Mouse (Mus musculus) C3H10T1/2 (cell line): ENCODE results near the gene Gm8113. TPM values are rescaled to one million over a fixed set of nuclear protein-coding genes. Genes with fewer than 3 reads are reported as not detected.

ENCODE experiments used
- polyA plus RNA-seq, 2 experiments: library from polyadenylated mRNA; unstranded; fragments of >200 nt; fragmentation: generic; extraction: Trizol; gene quantifications; one replicate each; pipeline ENCODE4 v1.2.1; 2012; ENCODE audit warnings: missing spikeins in 2 of 2

The Gm8113 gene
- polyA plus RNA-seq = under 1 TPM; 0.05 to 0.46 TPM

DNA sequence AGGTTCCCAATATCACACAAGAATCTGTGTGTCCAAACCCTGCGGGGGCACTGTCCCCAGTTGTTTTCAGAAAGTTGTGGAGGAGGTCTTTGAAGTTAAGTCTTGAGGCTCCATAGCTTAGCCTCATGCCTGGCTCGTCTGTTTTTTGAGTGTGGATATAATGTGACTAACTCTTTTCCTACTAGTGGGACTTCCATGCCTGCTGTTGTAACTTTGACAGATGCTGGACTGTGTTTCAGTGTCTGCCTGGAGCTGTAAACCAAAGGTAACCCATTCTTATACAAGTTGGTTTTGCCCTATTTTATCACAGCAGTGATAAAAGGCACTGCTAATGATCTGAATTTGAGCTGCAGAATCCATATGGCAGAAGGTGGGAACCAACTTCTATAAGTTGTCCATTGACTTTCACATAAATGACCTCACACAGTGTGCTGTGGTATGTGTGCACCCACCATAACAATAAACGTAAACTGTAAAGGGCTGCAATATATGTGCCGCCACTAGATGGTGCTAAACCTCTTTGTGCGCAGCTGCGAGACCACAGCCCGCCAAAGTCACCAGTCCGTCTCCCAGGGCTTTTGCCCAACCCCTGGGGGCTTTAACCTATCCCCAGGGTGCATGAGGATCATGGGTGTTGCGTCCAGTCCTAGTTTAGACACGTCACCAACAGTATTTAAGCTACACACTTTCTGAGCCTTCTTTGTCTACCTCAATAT is at the start of gene Gm8113:
Gm8113 (plus strand) TSS at position 703 of the 716 bp plus-strand sequence.

DNA sequence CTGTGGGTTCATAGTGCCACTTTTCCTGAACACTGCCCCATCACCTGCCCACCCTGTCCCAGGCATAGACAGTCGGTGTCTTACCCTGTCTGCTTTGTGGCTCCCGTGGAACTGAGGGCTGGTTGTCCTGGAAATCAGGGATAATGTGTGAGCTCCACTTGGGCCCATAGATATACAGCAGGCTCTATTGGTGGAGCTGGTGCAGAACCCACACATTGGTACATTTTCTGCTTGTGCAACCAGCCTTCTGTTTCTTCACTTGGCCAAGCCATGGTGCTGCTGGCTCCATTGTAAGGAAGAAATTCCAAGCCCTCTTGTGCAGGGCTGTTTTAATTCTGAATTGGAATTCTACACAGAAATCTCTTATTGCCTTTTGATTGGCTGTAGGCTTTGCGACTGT is 49.8 kb upstream of the Gm8113 start, which contains the start of gene Ear1:
Ear1 (minus strand) TSS at position 101 of the 400 bp plus-strand sequence.

DNA sequence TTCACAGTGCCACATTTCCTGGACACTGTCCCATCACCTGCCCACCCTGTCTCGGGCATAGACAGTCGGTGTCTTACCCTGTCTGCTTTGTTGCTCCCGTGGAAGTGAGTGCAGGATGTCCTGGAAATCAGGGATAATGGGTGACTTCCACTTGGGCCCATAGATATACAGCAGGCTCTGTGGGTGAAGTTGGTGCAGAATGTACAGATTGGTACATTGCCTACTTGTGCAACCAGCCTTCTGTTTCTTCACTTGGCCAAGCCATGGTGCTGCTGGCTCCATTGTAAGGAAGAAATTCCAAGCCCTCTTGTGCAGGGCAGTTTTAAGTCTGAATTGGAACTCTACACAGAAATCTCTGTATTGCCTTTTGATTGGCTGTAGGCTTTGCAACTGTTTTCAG is 1.7 kb upstream of the Gm8113 start, which contains the start of gene Ear10:
Ear10 (minus strand) TSS at position 101 of the 400 bp plus-strand sequence.

DNA sequence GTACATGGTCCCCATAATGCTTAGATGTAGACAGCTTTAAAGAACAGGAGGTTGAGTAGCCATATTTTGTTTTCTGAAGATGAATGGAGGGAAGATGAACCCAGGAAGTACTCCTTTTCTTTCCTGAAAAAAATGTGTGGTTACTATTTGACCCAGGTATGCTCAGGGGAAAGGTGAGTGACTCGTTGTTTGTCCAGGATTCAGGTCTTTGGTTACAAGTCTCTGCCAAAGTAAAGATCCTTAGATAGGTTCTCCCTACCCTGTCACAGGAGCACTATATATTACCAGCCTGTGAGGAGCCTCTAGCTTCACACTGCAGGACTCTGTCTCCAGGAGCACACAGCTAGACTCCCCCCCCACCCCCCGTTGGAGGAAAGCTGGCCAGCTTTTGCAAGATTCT is 31.6 kb downstream of the Gm8113 start, which contains the start of gene Ang5:
Ang5 (plus strand) TSS at position 301 of the 400 bp plus-strand sequence.

Other genes with a start within 250 kb of the Gm8113 start
- gene Gm8165, start 248.2 kb upstream of the Gm8113 start, polyA plus RNA-seq = not detected
- under 1 TPM; 0.57 to 0.99 TPM for gene Gm7324, start 227.6 kb upstream of the Gm8113 start, polyA plus RNA-seq
- not detected for gene Gm16506, start 197.9 kb upstream of the Gm8113 start, polyA plus RNA-seq
- under 1 TPM; 0.04 to 0.31 TPM for gene Gm6526, start 177.5 kb upstream of the Gm8113 start, polyA plus RNA-seq
- not detected for gene Gm8180, start 140.6 kb upstream of the Gm8113 start, polyA plus RNA-seq
- not detected for gene Ear1, start 49.9 kb upstream of the Gm8113 start, polyA plus RNA-seq
- not detected for gene Ear10, start 1.8 kb upstream of the Gm8113 start, polyA plus RNA-seq
- gene Ang5, start 31.7 kb downstream of the Gm8113 start, polyA plus RNA-seq = not detected
- not detected for gene Ang6, start 76.9 kb downstream of the Gm8113 start, polyA plus RNA-seq
- gene Ear2, start 177.3 kb downstream of the Gm8113 start, polyA plus RNA-seq = under 1 TPM in 1 of 2 experiments, not detected in 1; 0.14 TPM
- gene Gm3327, start 198.5 kb downstream of the Gm8113 start, polyA plus RNA-seq = not detected